Mouse (Mus musculus): ENCODE data around the gene Cyfip2. TPM values are rescaled to one million over a fixed set of nuclear protein-coding genes. Genes with fewer than 3 reads are reported as not detected.

Gene Cyfip2
- polyA plus RNA-seq, 1 experiment from 2014 or later, result 13.4 TPM

DNA sequence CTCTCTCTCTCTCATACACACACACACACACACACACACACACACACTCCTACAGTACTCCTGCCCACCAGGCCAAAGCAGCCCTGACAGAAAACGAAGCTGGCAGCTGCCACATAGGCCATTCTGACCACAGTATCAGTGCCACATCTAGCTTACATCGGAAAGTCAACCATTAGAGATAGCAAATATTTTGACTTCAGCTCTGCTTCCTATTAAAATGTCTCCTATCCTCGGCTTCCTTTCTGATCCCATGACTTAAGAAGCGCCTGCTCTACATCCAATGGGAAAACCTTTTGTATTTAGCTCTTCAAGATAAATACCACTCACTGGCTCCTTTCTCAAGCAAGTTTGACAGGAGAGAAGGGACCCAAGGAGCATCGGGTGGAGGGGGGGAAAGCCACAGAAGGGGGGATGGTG, 2.0 kb downstream of the Cyfip2 start:
- Histone ChIP-seq H3K36me3 (ENCODE audit: control insufficient read depth, insufficient read depth, low read length) (no peaks in the 10 kb centered on the region), H3K4me2 (replicated peaks; ENCODE audit: low read depth, low read length) (peak overlapping the region; percentile 97), H3K9ac (replicated peaks; ENCODE audit: low read depth, low read length) (no peak overlapping the region), H3K27ac (ENCODE audit: low read length) (no peak overlapping the region), H3K4me1 (ENCODE audit: control insufficient read depth, insufficient read depth, low read length) (peaks cover 13% of the 10 kb centered on the region), H3K4me3 (ENCODE audit: low read depth, low read length) (peak overlapping the region; percentile 70; the same call in 1 of the 2 replicates), H3K9me3 (ENCODE audit: control insufficient read depth, low read depth, low read length) (no peaks in the 10 kb centered on the region), H3K27me3 (ENCODE audit: control insufficient read depth, insufficient read depth, low read length) (no peaks in the 10 kb centered on the region)
- 61% methylated on average over 5 of the region's 5 CpGs for WGBS
- no peak for ATAC-seq (ENCODE audit: insufficient number of reproducible peaks, insufficient read depth, low FRiP score, low read depth)

DNA sequence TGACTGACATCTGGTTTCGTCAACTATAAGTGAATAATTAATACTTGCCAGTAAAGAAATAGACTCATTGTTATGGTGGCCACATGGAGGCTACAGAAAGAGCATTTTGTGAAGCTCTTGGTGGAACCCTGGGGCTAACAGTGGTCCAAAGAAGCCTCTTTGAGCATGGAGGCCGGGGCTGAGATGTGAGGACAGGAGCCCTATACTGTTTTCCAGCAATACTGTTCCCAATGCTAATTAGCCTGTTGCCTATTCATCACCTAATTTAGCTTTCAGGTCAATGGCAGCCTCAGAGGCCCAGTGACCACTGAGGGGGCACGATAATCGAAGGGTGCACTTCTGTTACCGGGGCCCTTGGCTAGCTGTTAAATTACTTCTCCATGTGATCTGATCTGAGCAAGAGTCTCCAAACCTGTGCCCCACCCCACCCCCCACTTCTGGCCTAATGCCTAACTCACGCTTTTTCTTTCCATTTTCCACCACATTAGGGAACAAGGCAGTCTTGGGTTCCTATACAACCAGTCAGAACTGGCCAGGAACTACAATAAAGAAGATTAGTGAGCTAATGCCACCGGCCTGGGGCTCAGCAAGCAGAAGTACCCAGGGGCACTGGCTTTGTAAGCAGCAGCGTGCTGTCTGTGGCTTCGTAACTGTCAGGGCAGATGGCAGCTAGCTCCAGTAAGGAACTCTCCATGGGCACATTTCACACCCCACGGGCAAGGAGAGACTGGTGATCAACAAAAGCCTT, 2.7 kb downstream of the Cyfip2 start:
- Histone ChIP-seq H3K4me3 (ENCODE audit: low read depth, low read length) (no peak overlapping the region), H3K27me3 (ENCODE audit: control insufficient read depth, insufficient read depth, low read length) (no peaks in the 10 kb centered on the region), H3K4me2 (replicated peaks; ENCODE audit: low read depth, low read length) (no peak overlapping the region), H3K9ac (replicated peaks; ENCODE audit: low read depth, low read length) (no peak overlapping the region), H3K9me3 (ENCODE audit: control insufficient read depth, low read depth, low read length) (no peaks in the 10 kb centered on the region), H3K36me3 (ENCODE audit: control insufficient read depth, insufficient read depth, low read length) (no peaks in the 10 kb centered on the region), H3K4me1 (ENCODE audit: control insufficient read depth, insufficient read depth, low read length) (peaks cover 13% of the 10 kb centered on the region), H3K27ac (ENCODE audit: low read length) (no peak overlapping the region)
- ATAC-seq (ENCODE audit: insufficient number of reproducible peaks, insufficient read depth, low FRiP score, low read depth), result no peak
- 74% methylated on average over 10 of the region's 10 CpGs for WGBS

DNA sequence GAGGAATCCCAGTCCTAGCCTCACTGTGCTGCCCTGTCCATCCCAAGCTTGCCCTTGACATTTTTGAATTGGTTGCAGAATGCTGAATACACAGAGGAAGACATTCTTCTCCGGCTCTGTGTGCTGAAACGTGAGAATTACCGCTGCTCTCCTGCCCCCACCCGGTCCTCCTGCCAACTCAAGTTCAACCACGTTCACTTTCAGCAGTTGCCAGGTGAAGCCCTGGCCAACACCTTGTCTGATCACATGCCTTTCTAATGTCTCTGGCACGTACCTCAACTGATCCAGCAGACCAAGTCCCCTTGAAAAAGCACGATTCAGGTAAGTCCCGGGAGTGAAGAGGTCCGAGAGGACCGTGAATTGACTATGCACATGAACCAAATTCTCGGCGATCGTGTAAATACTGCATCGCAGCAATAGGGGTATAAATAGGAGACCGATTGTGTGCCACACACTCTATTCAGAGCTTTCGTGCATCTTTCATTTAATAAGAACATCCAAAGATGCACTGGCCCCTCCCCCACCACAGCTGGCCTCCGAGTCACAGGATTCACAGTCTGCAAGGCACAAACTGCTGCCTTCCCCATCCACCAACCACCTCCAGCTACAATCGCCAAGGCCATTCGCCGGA, 3.4 kb downstream of the Cyfip2 start:
- Histone ChIP-seq H3K4me1 (ENCODE audit: control insufficient read depth, insufficient read depth, low read length) (peaks cover 13% of the 10 kb centered on the region), H3K9me3 (ENCODE audit: control insufficient read depth, low read depth, low read length) (no peaks in the 10 kb centered on the region), H3K4me3 (ENCODE audit: low read depth, low read length) (no peak overlapping the region), H3K4me2 (replicated peaks; ENCODE audit: low read depth, low read length) (no peak overlapping the region), H3K27ac (ENCODE audit: low read length) (no peak overlapping the region), H3K36me3 (ENCODE audit: control insufficient read depth, insufficient read depth, low read length) (no peaks in the 10 kb centered on the region), H3K9ac (replicated peaks; ENCODE audit: low read depth, low read length) (no peak overlapping the region), H3K27me3 (ENCODE audit: control insufficient read depth, insufficient read depth, low read length) (no peaks in the 10 kb centered on the region)
- no peak for ATAC-seq (ENCODE audit: insufficient number of reproducible peaks, insufficient read depth, low FRiP score, low read depth)
- 76% methylated on average over 20 of the region's 20 CpGs for WGBS

- H3K4me3 ChIP-seq (ENCODE audit: low read depth, low read length), result no peak overlapping the region
- 85% methylated on average over 11 of the region's 11 CpGs for WGBS
- H3K27ac ChIP-seq (ENCODE audit: low read length), result no peak overlapping the region
- H3K9me3 ChIP-seq (ENCODE audit: control insufficient read depth, low read depth, low read length), result no peaks in the 10 kb centered on the region
- H3K9ac ChIP-seq (replicated peaks; ENCODE audit: low read depth, low read length), result no peak overlapping the region
- H3K4me1 ChIP-seq (ENCODE audit: control insufficient read depth, insufficient read depth, low read length), result peaks cover 13% of the 10 kb centered on the region
- no peaks in the 10 kb centered on the region for H3K27me3 ChIP-seq (ENCODE audit: control insufficient read depth, insufficient read depth, low read length)
- ATAC-seq (ENCODE audit: insufficient number of reproducible peaks, insufficient read depth, low FRiP score, low read depth), result no peak
- no peak overlapping the region for H3K4me2 ChIP-seq (replicated peaks; ENCODE audit: low read depth, low read length)
- no peaks in the 10 kb centered on the region for H3K36me3 ChIP-seq (ENCODE audit: control insufficient read depth, insufficient read depth, low read length)
Observed at GRCm38 (mm10) chr11:46308271-46308974, 4.2 kb downstream of the Cyfip2 start.

GRCm38 (mm10) chr11:46307768-46308167, 4.9 kb downstream of the Cyfip2 start:
- Histone ChIP-seq H3K27ac (ENCODE audit: low read length) (no peak overlapping the region), H3K4me1 (ENCODE audit: control insufficient read depth, insufficient read depth, low read length) (peaks cover 13% of the 10 kb centered on the region), H3K36me3 (ENCODE audit: control insufficient read depth, insufficient read depth, low read length) (no peaks in the 10 kb centered on the region), H3K27me3 (ENCODE audit: control insufficient read depth, insufficient read depth, low read length) (no peaks in the 10 kb centered on the region), H3K9me3 (ENCODE audit: control insufficient read depth, low read depth, low read length) (no peaks in the 10 kb centered on the region), H3K4me2 (replicated peaks; ENCODE audit: low read depth, low read length) (no peak overlapping the region), H3K9ac (replicated peaks; ENCODE audit: low read depth, low read length) (no peak overlapping the region), H3K4me3 (ENCODE audit: low read depth, low read length) (no peak overlapping the region)
- 86% methylated on average over 7 of the region's 7 CpGs for WGBS
- no peak for ATAC-seq (ENCODE audit: insufficient number of reproducible peaks, insufficient read depth, low FRiP score, low read depth)

GRCm38 (mm10) chr11:46306776-46307175, 5.9 kb downstream of the Cyfip2 start:
- WGBS, result 88% methylated on average over 7 of the region's 7 CpGs

GRCm38 (mm10) chr11:46305881-46306520, 6.7 kb downstream of the Cyfip2 start:
- H3K36me3 ChIP-seq (ENCODE audit: control insufficient read depth, insufficient read depth, low read length), result no peaks in the 10 kb centered on the region
- no peak overlapping the region for H3K9ac ChIP-seq (replicated peaks; ENCODE audit: low read depth, low read length)
- no peak for ATAC-seq (ENCODE audit: insufficient number of reproducible peaks, insufficient read depth, low FRiP score, low read depth)
- no peak overlapping the region for H3K27ac ChIP-seq (ENCODE audit: low read length)
- H3K9me3 ChIP-seq (ENCODE audit: control insufficient read depth, low read depth, low read length), result no peaks in the 10 kb centered on the region
- H3K27me3 ChIP-seq (ENCODE audit: control insufficient read depth, insufficient read depth, low read length), result no peaks in the 10 kb centered on the region
- H3K4me2 ChIP-seq (replicated peaks; ENCODE audit: low read depth, low read length), result no peak overlapping the region
- peaks cover 3% of the 10 kb centered on the region; the same call in 1 of the 2 replicates for H3K4me1 ChIP-seq (ENCODE audit: control insufficient read depth, insufficient read depth, low read length)
- H3K4me3 ChIP-seq (ENCODE audit: low read depth, low read length), result no peak overlapping the region
- 70% methylated on average over 9 of the region's 9 CpGs for WGBS

More at GRCm38 (mm10) chr11:46306776-46307175, 5.9 kb downstream of the Cyfip2 start:
- Histone ChIP-seq H3K27ac (ENCODE audit: low read length) (no peak overlapping the region), H3K27me3 (ENCODE audit: control insufficient read depth, insufficient read depth, low read length) (no peaks in the 10 kb centered on the region), H3K36me3 (ENCODE audit: control insufficient read depth, insufficient read depth, low read length) (no peaks in the 10 kb centered on the region), H3K4me1 (ENCODE audit: control insufficient read depth, insufficient read depth, low read length) (peaks cover 10% of the 10 kb centered on the region; the same call in 1 of the 2 replicates), H3K9me3 (ENCODE audit: control insufficient read depth, low read depth, low read length) (no peaks in the 10 kb centered on the region), H3K9ac (replicated peaks; ENCODE audit: low read depth, low read length) (no peak overlapping the region), H3K4me2 (replicated peaks; ENCODE audit: low read depth, low read length) (no peak overlapping the region), H3K4me3 (ENCODE audit: low read depth, low read length) (no peak overlapping the region)
- ATAC-seq (ENCODE audit: insufficient number of reproducible peaks, insufficient read depth, low FRiP score, low read depth), result no peak

All from stomach, embryonic 14.5 days (tissue).